Mouse (Mus musculus): ENCODE results near the gene Chfr. TPM values are rescaled to one million over a fixed set of nuclear protein-coding genes. Genes with fewer than 3 reads are reported as not detected.
"Not testable (repeated sequence)": the region's sequence is repeated elsewhere in the genome, so short reads cannot be mapped to it uniquely, and the experiment has no call there.

Chfr gene
- polyA plus RNA-seq, 1 experiment from 2014 or later, result 97.8 TPM

- no peak for ATAC-seq (ENCODE audit: low FRiP score, low read depth)
- peaks cover 38% of the 10 kb centered on the region for H3K36me3 ChIP-seq
- H3K27ac ChIP-seq, result no peak overlapping the region
- H3K9me3 ChIP-seq, result no peaks in the 10 kb centered on the region
- H3K4me3 ChIP-seq, result no peak overlapping the region
- H3K27me3 ChIP-seq (replicated peaks), result peaks cover 5% of the 10 kb centered on the region; the same call in 1 of the 2 replicates
- H3K4me1 ChIP-seq, result peaks cover 35% of the 10 kb centered on the region
- no peak overlapping the region for H3K4me2 ChIP-seq (replicated peaks)
- 97% methylated on average over 19 of the region's 19 CpGs for WGBS
- no peak overlapping the region for H3K9ac ChIP-seq
Measured at GRCm38 (mm10) chr5:110102853-110103625, 32.6 kb upstream of the Chfr start.

GRCm38 (mm10) chr5:110103901-110104615 lies 31.6 kb upstream of the Chfr start:
- no peak for ATAC-seq (ENCODE audit: low FRiP score, low read depth)
- Histone ChIP-seq H3K9ac (no peak overlapping the region), H3K4me2 (replicated peaks) (no peak overlapping the region)

GRCm38 (mm10) chr5:110104616-110105380 lies 30.8 kb upstream of the Chfr start:
- peaks cover 5% of the 10 kb centered on the region; the same call in 1 of the 2 replicates for H3K27me3 ChIP-seq (replicated peaks)
- 96% methylated on average over 36 of the region's 36 CpGs for WGBS
- no peak overlapping the region for H3K27ac ChIP-seq
- no peak overlapping the region for H3K4me3 ChIP-seq
- ATAC-seq (ENCODE audit: low FRiP score, low read depth), result no peak
- H3K36me3 ChIP-seq, result peaks cover 38% of the 10 kb centered on the region
- H3K4me2 ChIP-seq (replicated peaks), result no peak overlapping the region
- no peak overlapping the region for H3K9ac ChIP-seq
- H3K4me1 ChIP-seq, result peaks cover 35% of the 10 kb centered on the region
- H3K9me3 ChIP-seq, result no peaks in the 10 kb centered on the region

More at GRCm38 (mm10) chr5:110103901-110104615, 31.6 kb upstream of the Chfr start:
- H3K36me3 ChIP-seq, result peaks cover 38% of the 10 kb centered on the region
- H3K9me3 ChIP-seq, result no peaks in the 10 kb centered on the region
- WGBS, result 96% methylated on average over 27 of the region's 27 CpGs
- no peak overlapping the region for H3K4me3 ChIP-seq
- H3K27ac ChIP-seq, result no peak overlapping the region
- H3K4me1 ChIP-seq, result peaks cover 35% of the 10 kb centered on the region
- peaks cover 5% of the 10 kb centered on the region; the same call in 1 of the 2 replicates for H3K27me3 ChIP-seq (replicated peaks)

GRCm38 (mm10) chr5:110106140-110106871 lies 29.3 kb upstream of the Chfr start:
- no peak for ATAC-seq (ENCODE audit: low FRiP score, low read depth)
- Histone ChIP-seq H3K27ac (no peak overlapping the region), H3K9ac (peak overlapping the region; percentile 77), H3K4me3 (peak overlapping the region; percentile 84), H3K4me1 (peaks cover 21% of the 10 kb centered on the region), H3K9me3 (no peaks in the 10 kb centered on the region), H3K4me2 (replicated peaks) (peak overlapping the region; percentile 94), H3K27me3 (replicated peaks) (no peaks in the 10 kb centered on the region; the same call in 1 of the 2 replicates), H3K36me3 (peaks cover 38% of the 10 kb centered on the region)
- WGBS, result 95% methylated on average over 26 of the region's 26 CpGs

GRCm38 (mm10) chr5:110106901-110107564 lies 28.6 kb upstream of the Chfr start:
- peak; percentile 18 for ATAC-seq (ENCODE audit: low FRiP score, low read depth)
- Histone ChIP-seq H3K9me3 (no peaks in the 10 kb centered on the region), H3K36me3 (peaks cover 42% of the 10 kb centered on the region), H3K4me2 (replicated peaks) (peak overlapping the region; percentile 94), H3K27ac (peak overlapping the region; percentile 89; the same call in 1 of the 2 replicates), H3K27me3 (replicated peaks) (no peaks in the 10 kb centered on the region; the same call in 1 of the 2 replicates), H3K4me1 (peaks cover 14% of the 10 kb centered on the region), H3K4me3 (peak overlapping the region; percentile 84), H3K9ac (peak overlapping the region; percentile 77)
- WGBS, result 17% methylated on average over 41 of the region's 41 CpGs

GRCm38 (mm10) chr5:110107581-110108304 lies 27.9 kb upstream of the Chfr start, which contains the start of gene Gtpbp6:
TSS of gene Gtpbp6 (minus strand) at chr5:110108197.
- H3K36me3 ChIP-seq, result peaks cover 45% of the 10 kb centered on the region
- peaks cover 13% of the 10 kb centered on the region for H3K4me1 ChIP-seq
- peak within 1 kb of the TSS; percentile 94 for H3K4me2 ChIP-seq (replicated peaks)
- no peaks in the 10 kb centered on the region for H3K27me3 ChIP-seq (replicated peaks)
- peak; percentile 82 for ATAC-seq (ENCODE audit: low FRiP score, low read depth)
- H3K4me3 ChIP-seq, result peak within 1 kb of the TSS; percentile 84
- H3K9ac ChIP-seq, result peak within 1 kb of the TSS; percentile 77
- H3K9me3 ChIP-seq, result no peaks in the 10 kb centered on the region
- H3K27ac ChIP-seq, result peak within 1 kb of the TSS; percentile 89; the same call in 1 of the 2 replicates
- under 1% methylated on average over 71 of the region's 71 CpGs for WGBS

- H3K36me3 ChIP-seq, result peaks cover 45% of the 10 kb centered on the region
- H3K4me1 ChIP-seq, result peaks cover 13% of the 10 kb centered on the region
- peak overlapping the region; percentile 77; the same call in 1 of the 2 replicates for H3K9ac ChIP-seq
- no peaks in the 10 kb centered on the region for H3K9me3 ChIP-seq
- 0% methylated on average over 7 of the region's 7 CpGs for WGBS
- peak overlapping the region; percentile 84 for H3K4me3 ChIP-seq
- ATAC-seq (ENCODE audit: low FRiP score, low read depth), result no peak
- H3K4me2 ChIP-seq (replicated peaks), result peak overlapping the region; percentile 94
- H3K27me3 ChIP-seq (replicated peaks), result no peaks in the 10 kb centered on the region
- no peak overlapping the region for H3K27ac ChIP-seq
Measured at GRCm38 (mm10) chr5:110108305-110108628, 27.4 kb upstream of the Chfr start.

GRCm38 (mm10) chr5:110109991-110110441 lies 25.6 kb upstream of the Chfr start, which contains the start of gene Zfp605:
TSS of gene Zfp605 (plus strand) at chr5:110110092.
- 1% methylated on average over 12 of the region's 12 CpGs for WGBS
- Histone ChIP-seq H3K27me3 (replicated peaks) (no peaks in the 10 kb centered on the region), H3K4me1 (peaks cover 13% of the 10 kb centered on the region), H3K36me3 (peaks cover 39% of the 10 kb centered on the region), H3K9me3 (no peaks in the 10 kb centered on the region), H3K4me3 (peak within 1 kb of the TSS; percentile 51), H3K4me2 (replicated peaks) (peak within 1 kb of the TSS; percentile 75), H3K9ac (peak within 1 kb of the TSS; percentile 56), H3K27ac (peak within 1 kb of the TSS; percentile 61)
- ATAC-seq (ENCODE audit: low FRiP score, low read depth), result peak; percentile 54

- not testable (repeated sequence) for ATAC-seq (ENCODE audit: low FRiP score, low read depth); H3K4me1 ChIP-seq; H3K9ac ChIP-seq; H3K4me3 ChIP-seq; H3K9me3 ChIP-seq; H3K27ac ChIP-seq; H3K27me3 ChIP-seq (replicated peaks); H3K4me2 ChIP-seq (replicated peaks)
- H3K36me3 ChIP-seq, result peaks cover 66% of the 10 kb centered on the region
- WGBS, result 87% methylated on average over 3 of the region's 3 CpGs
Measured at GRCm38 (mm10) chr5:110122380-110122779, 13.3 kb upstream of the Chfr start.

- peaks cover 17% of the 10 kb centered on the region for H3K36me3 ChIP-seq
- peak overlapping the region; percentile 62 for H3K4me2 ChIP-seq (replicated peaks)
- peak; percentile 64 for ATAC-seq (ENCODE audit: low FRiP score, low read depth)
- H3K27me3 ChIP-seq (replicated peaks), result no peaks in the 10 kb centered on the region
- no peaks in the 10 kb centered on the region for H3K9me3 ChIP-seq
- 6% methylated on average over 18 of the region's 18 CpGs for WGBS
- no peaks in the 10 kb centered on the region for H3K4me1 ChIP-seq
- peak overlapping the region; percentile 83 for H3K4me3 ChIP-seq
- H3K9ac ChIP-seq, result peak overlapping the region; percentile 79
- H3K27ac ChIP-seq, result 0 out of 2 replicates have a peak overlapping the region, but pooled peaks have one; percentile 8
Measured at GRCm38 (mm10) chr5:110136087-110136464, 434 bp downstream of the Chfr start.

Measured in neural tube, embryonic 12.5 days (tissue).